Mouse (Mus musculus) layer of hippocampus, postnatal 25 days (tissue): ENCODE measurements around the gene 5430427O19Rik. TPM values are rescaled to one million over a fixed set of nuclear protein-coding genes. Genes with fewer than 3 reads are reported as not detected.

Source experiments
- total RNA-seq, 2 experiments: library from RNA; stranded (reverse); gene quantifications; 2 replicates each; pipeline ENCODE4 v1.2.3; 2021

5430427O19Rik gene
- total RNA-seq, 2 experiments from 2014 or later, result 0.16 to 0.20 TPM

Other genes with a start within 250 kb of the 5430427O19Rik start
- 10 to 100 TPM; 25.5 to 32.0 TPM for gene Gk, start 93.5 kb upstream of the 5430427O19Rik start, total RNA-seq
- not detected for gene Samt3, start 173.8 kb downstream of the 5430427O19Rik start, total RNA-seq